Mouse (Mus musculus): ENCODE results near the gene Zfp385c. TPM values are rescaled to one million over a fixed set of nuclear protein-coding genes. Genes with fewer than 3 reads are reported as not detected.

Zfp385c gene
- polyA plus RNA-seq, 1 experiment from 2014 or later: 0.23 TPM

DNA sequence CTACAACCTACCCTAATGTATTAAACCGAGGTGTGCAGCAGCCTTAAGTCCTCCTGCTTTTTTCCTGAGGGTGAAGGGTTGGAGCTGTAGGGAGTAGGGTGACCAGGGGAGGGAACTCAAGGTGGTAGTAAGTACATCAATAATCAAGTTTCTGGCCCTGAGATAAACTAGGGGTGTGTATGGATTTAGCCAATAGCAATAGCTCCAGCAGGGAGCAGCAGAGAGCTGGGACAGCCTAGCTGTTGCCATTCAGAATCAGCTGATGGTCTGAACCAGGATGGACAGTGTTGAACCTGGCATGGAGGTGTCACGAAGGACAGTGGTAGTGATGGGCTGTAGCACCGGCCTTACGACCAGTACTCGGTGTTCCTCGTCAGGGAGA is 22.3 kb upstream of the Zfp385c start:
- 42% methylated on average over 6 of the region's 6 CpGs for WGBS
- Histone ChIP-seq H3K4me2 (replicated peaks) (no peak overlapping the region), H3K27me3 (no peaks in the 10 kb centered on the region), H3K27ac (replicated peaks) (no peak overlapping the region), H3K4me3 (no peak overlapping the region), H3K36me3 (peaks cover 41% of the 10 kb centered on the region), H3K9me3 (no peaks in the 10 kb centered on the region), H3K4me1 (peaks cover 25% of the 10 kb centered on the region), H3K9ac (replicated peaks) (peak overlapping the region; percentile 10; the same call in 1 of the 2 replicates)
- no peak for ATAC-seq (replicated peaks)

- Histone ChIP-seq H3K9ac (replicated peaks) (peak within 1 kb of the TSS; percentile 10; the same call in 1 of the 2 replicates), H3K36me3 (peaks cover 43% of the 10 kb centered on the region), H3K4me3 (no peak within 1 kb of the TSS)
Measured at GRCm38 (mm10) chr11:100713735-100714533, 21.7 kb upstream of the Zfp385c start, which contains the start of gene Hspb9. Hspb9 (plus strand) TSS chr11:100713850.

DNA sequence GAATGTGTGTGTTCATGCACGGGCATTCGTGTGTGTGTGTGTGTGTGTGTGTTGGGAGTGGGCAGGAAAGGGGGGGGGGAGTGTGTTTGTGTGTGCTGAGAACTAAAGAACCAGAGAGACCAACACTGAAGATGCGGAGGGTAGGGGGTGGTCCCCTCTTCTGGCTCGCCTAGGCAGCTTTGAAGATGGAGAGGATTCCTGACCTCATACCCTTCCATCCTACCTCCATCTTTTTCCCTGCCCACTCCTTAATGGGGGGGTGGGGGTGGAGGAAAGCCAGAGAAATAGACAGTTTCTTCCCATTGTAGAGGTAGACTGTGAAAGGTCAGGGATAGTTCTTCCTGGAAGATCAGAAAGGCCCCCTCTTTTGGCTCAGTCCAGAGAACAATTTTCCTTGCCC is 20.9 kb upstream of the Zfp385c start:
- Histone ChIP-seq H3K4me2 (replicated peaks) (no peak overlapping the region), H3K27me3 (no peaks in the 10 kb centered on the region), H3K27ac (replicated peaks) (no peak overlapping the region), H3K4me1 (peaks cover 25% of the 10 kb centered on the region), H3K4me3 (no peak overlapping the region), H3K9me3 (no peaks in the 10 kb centered on the region), H3K36me3 (peaks cover 45% of the 10 kb centered on the region), H3K9ac (replicated peaks) (no peak overlapping the region)
- no peak for ATAC-seq (replicated peaks)
- WGBS: 56% methylated on average over 4 of the region's 4 CpGs

More at GRCm38 (mm10) chr11:100713735-100714533, 21.7 kb upstream of the Zfp385c start, which contains the start of gene Hspb9:
- Histone ChIP-seq H3K4me1 (peaks cover 25% of the 10 kb centered on the region), H3K9me3 (no peaks in the 10 kb centered on the region), H3K27me3 (no peaks in the 10 kb centered on the region), H3K27ac (replicated peaks) (no peak within 1 kb of the TSS), H3K4me2 (replicated peaks) (0 out of 2 replicates have a peak within 1 kb of the TSS, but pooled peaks have one; percentile 12)
- no peak for ATAC-seq (replicated peaks)
- 7% methylated on average over 38 of the region's 38 CpGs for WGBS

DNA sequence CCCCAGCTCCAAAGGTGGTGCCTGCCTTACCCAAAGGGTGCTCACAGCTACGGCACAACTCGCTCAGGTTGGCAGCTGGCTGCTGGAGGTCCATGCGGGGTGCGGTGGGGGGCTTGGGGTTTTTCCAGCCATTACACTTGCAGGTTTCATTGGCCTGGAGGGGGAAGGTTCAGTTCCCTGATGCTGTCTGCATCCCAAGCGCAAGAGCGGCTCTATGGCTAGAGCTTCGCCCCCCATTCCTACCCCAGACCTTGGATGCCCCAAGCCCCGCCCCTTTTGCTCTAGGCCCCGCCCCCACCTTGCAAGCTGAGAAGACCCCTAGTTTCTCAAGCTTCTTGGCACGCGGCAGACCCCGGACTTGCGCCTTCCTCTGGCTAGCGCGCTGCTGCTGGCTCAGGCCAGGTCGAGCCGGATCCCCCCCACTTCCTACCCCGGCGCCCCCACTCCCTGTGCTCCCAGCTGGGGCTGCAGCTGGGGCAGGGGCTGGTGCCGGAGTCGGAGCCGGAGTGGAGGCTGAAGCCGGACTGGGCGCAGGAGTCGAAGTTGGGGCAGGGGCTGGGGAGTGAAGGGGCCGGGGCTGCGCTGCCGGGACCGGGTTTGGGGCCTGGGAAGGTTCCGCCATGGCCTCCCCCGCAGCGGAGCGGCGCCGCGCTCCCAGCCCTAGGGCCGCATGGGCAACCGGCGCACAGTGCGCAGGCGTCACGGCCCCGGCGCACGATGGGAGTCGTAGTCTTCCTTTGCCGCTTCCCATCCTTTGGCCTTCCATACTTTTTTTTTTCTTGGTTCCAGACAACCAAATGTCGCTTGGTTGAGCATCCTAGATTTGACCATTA is 19.7 kb upstream of the Zfp385c start, which contains the start of gene Kat2a:
TSS of gene Kat2a (minus strand) at position 683 of the 833 bp plus-strand sequence.
- no peaks in the 10 kb centered on the region for H3K27me3 ChIP-seq
- H3K4me1 ChIP-seq: peaks cover 25% of the 10 kb centered on the region
- peaks cover 42% of the 10 kb centered on the region for H3K36me3 ChIP-seq
- peak within 1 kb of the TSS; percentile 72 for H3K4me2 ChIP-seq (replicated peaks)
- WGBS: 2% methylated on average over 48 of the region's 48 CpGs
- peak within 1 kb of the TSS; percentile 72 for H3K27ac ChIP-seq (replicated peaks)
- H3K9me3 ChIP-seq: no peaks in the 10 kb centered on the region
- ATAC-seq (replicated peaks): peak; percentile 93
- H3K4me3 ChIP-seq: peak within 1 kb of the TSS; percentile 98
- H3K9ac ChIP-seq (replicated peaks): peak within 1 kb of the TSS; percentile 95

DNA sequence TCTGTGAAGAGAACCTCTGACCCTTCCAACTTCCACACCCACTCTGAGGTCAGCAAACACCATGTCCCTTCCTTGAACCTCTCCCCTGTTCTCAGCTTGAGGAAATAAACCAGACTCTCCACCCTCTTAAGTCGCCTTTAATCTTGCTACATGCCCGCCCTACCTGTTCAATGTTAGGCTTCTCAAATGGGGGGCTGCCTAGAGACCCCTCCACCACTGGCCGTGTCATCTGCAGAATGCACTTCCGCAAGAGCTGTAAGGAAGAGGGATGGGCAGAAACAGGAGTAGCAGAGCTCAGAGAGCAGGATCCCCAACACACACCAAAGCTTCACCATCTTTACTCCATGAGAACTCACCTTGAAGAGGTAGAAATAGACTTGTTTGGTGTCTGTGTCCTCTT is 18.7 kb upstream of the Zfp385c start:
- Histone ChIP-seq H3K4me2 (replicated peaks) (no peak overlapping the region), H3K4me3 (no peak overlapping the region), H3K9ac (replicated peaks) (no peak overlapping the region), H3K4me1 (peaks cover 25% of the 10 kb centered on the region), H3K9me3 (no peaks in the 10 kb centered on the region), H3K27me3 (no peaks in the 10 kb centered on the region), H3K27ac (replicated peaks) (no peak overlapping the region), H3K36me3 (peaks cover 42% of the 10 kb centered on the region)
- WGBS: 92% methylated on average over 4 of the region's 4 CpGs
- no peak for ATAC-seq (replicated peaks)

DNA sequence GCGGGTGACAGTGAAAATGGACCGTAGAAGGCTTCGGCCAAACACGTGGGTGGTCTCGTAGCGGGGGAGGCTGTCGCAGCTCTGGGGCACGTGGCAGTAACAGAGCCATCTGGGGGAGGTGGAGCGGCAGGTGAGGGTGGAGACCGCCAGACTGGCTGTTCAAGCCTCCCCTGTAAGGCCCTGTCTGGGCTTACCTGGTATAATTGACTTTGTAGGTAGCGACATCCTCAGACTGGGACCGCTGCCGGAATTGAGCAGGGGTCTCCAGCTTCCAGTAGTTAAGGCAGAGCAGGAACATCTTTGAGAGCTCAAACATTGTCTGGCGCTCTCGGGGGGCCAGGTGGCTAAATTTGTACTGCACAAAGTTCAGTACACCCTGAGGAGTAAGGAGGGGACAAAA is 18.3 kb upstream of the Zfp385c start:
- no peak overlapping the region for H3K27ac ChIP-seq (replicated peaks)
- peaks cover 25% of the 10 kb centered on the region for H3K4me1 ChIP-seq
- ATAC-seq (replicated peaks): no peak
- WGBS: 93% methylated on average over 15 of the region's 15 CpGs
- no peaks in the 10 kb centered on the region for H3K27me3 ChIP-seq
- peaks cover 42% of the 10 kb centered on the region for H3K36me3 ChIP-seq
- no peak overlapping the region for H3K4me3 ChIP-seq
- H3K9me3 ChIP-seq: no peaks in the 10 kb centered on the region
- no peak overlapping the region for H3K4me2 ChIP-seq (replicated peaks)
- no peak overlapping the region for H3K9ac ChIP-seq (replicated peaks)

GRCm38 (mm10) chr11:100709201-100709810 is 17.1 kb upstream of the Zfp385c start:
- no peak overlapping the region for H3K4me3 ChIP-seq

GRCm38 (mm10) chr11:100705095-100705747 is 13.0 kb upstream of the Zfp385c start:
- Histone ChIP-seq H3K36me3 (peaks cover 44% of the 10 kb centered on the region), H3K4me1 (peaks cover 9% of the 10 kb centered on the region; the same call in 1 of the 2 replicates), H3K27me3 (no peaks in the 10 kb centered on the region), H3K9ac (replicated peaks) (no peak overlapping the region), H3K4me2 (replicated peaks) (no peak overlapping the region), H3K4me3 (no peak overlapping the region), H3K27ac (replicated peaks) (no peak overlapping the region), H3K9me3 (no peaks in the 10 kb centered on the region)
- 93% methylated on average over 23 of the region's 23 CpGs for WGBS
- ATAC-seq (replicated peaks): no peak

More at GRCm38 (mm10) chr11:100709201-100709810, 17.1 kb upstream of the Zfp385c start:
- H3K9me3 ChIP-seq: no peaks in the 10 kb centered on the region
- H3K27me3 ChIP-seq: no peaks in the 10 kb centered on the region
- ATAC-seq (replicated peaks): no peak
- 91% methylated on average over 9 of the region's 9 CpGs for WGBS
- peaks cover 44% of the 10 kb centered on the region for H3K36me3 ChIP-seq
- no peak overlapping the region for H3K27ac ChIP-seq (replicated peaks)
- H3K4me1 ChIP-seq: peaks cover 23% of the 10 kb centered on the region
- no peak overlapping the region for H3K9ac ChIP-seq (replicated peaks)
- H3K4me2 ChIP-seq (replicated peaks): no peak overlapping the region

- Histone ChIP-seq H3K4me1 (peaks cover 9% of the 10 kb centered on the region; the same call in 1 of the 2 replicates), H3K9ac (replicated peaks) (no peak within 1 kb of the TSS), H3K4me2 (replicated peaks) (no peak within 1 kb of the TSS), H3K36me3 (peaks cover 38% of the 10 kb centered on the region), H3K27me3 (no peaks in the 10 kb centered on the region), H3K4me3 (no peak within 1 kb of the TSS), H3K9me3 (no peaks in the 10 kb centered on the region), H3K27ac (replicated peaks) (no peak within 1 kb of the TSS)
- 64% methylated on average over 7 of the region's 7 CpGs for WGBS
- ATAC-seq (replicated peaks): no peak
Measured at GRCm38 (mm10) chr11:100703851-100704531, 11.7 kb upstream of the Zfp385c start, which contains the start of gene Dhx58. Dhx58 (minus strand) TSS chr11:100704271.

GRCm38 (mm10) chr11:100703366-100703765 is 11.1 kb upstream of the Zfp385c start:
- Histone ChIP-seq H3K4me1 (peaks cover 9% of the 10 kb centered on the region; the same call in 1 of the 2 replicates), H3K9ac (replicated peaks) (no peak overlapping the region), H3K4me2 (replicated peaks) (no peak overlapping the region), H3K4me3 (no peak overlapping the region), H3K9me3 (no peaks in the 10 kb centered on the region), H3K27me3 (no peaks in the 10 kb centered on the region), H3K36me3 (peaks cover 32% of the 10 kb centered on the region), H3K27ac (replicated peaks) (no peak overlapping the region)
- WGBS: 75% methylated on average over 11 of the region's 11 CpGs
- no peak for ATAC-seq (replicated peaks)

- no peak overlapping the region for H3K9ac ChIP-seq (replicated peaks)
- no peak for ATAC-seq (replicated peaks)
- 60% methylated on average over 7 of the region's 7 CpGs for WGBS
- no peak overlapping the region for H3K27ac ChIP-seq (replicated peaks)
- H3K27me3 ChIP-seq: no peaks in the 10 kb centered on the region
- no peak overlapping the region for H3K4me2 ChIP-seq (replicated peaks)
- peaks cover 27% of the 10 kb centered on the region for H3K36me3 ChIP-seq
- peaks cover 9% of the 10 kb centered on the region; the same call in 1 of the 2 replicates for H3K4me1 ChIP-seq
- no peak overlapping the region for H3K4me3 ChIP-seq
- no peaks in the 10 kb centered on the region for H3K9me3 ChIP-seq
Measured at GRCm38 (mm10) chr11:100702906-100703305, 10.7 kb upstream of the Zfp385c start.

Measured in forebrain, embryonic 15.5 days (tissue).